In genomic region chr17:79891944-79892343, GRCm38 (mm10) we compare ENCODE assay signal across 12 mouse cellular contexts. TPM values are rescaled to one million over a fixed set of nuclear protein-coding genes. Genes with fewer than 3 reads are reported as not detected.
A peak's percentile ranks its signal among the peaks of the same experiment; 100 is the strongest.
DNase-seq lines count a peak whose midpoint lies in the region; ATAC-seq and TF ChIP-seq lines count a peak whose summit lies in the region.
"Had no signal": no experiment of that assay in that cellular context is flagged by ENCODE, and none has a peak within 500 bp of the region (broad histone marks: within the 10 kb centered on the region; RNA-seq: fewer than 3 reads in every experiment).

No protein-coding gene starts in this region.

- intact Hi-C loops in left cerebral cortex, adult 2 months (cut with DNase I), result loop anchor here (10.0 kb wide), 1 partner anchor 113 kb away; no protein-coding TSS in a partner anchor
- intact Hi-C loops in heart, postnatal 25 days (cut with DNase I), result loop anchor here (10.0 kb wide), 1 partner anchor 313 kb away; the partner anchor contains the start of genes Srsf7 and Ttc39d

- H3K9me3 ChIP-seq in liver, postnatal 0 days (ENCODE audit: low read length), result no peaks in the 10 kb centered on the region
- H3K9me3 ChIP-seq: heart, embryonic 13.5 days; lung, embryonic 15.5 days had no signal

- 33% methylated on average over 7 of the region's 7 CpGs for WGBS in liver, postnatal 0 days (ENCODE audit: insufficient replicate concordance)

- peak overlapping the region; percentile 92 for H3K4me2 ChIP-seq in liver, postnatal 0 days (ENCODE audit: low read depth, low read length)
- H3K4me2 ChIP-seq: heart, embryonic 13.5 days; lung, embryonic 15.5 days had no signal

- ATAC-seq in liver, postnatal 0 days, result peak; percentile 57

- no peaks in the 10 kb centered on the region for H3K36me3 ChIP-seq in liver, postnatal 0 days (replicated peaks; ENCODE audit: insufficient read depth, low read length)
- H3K36me3 ChIP-seq: lung, embryonic 15.5 days had no signal

- no peak for DNase-seq in left cerebral cortex, adult 2 months (ENCODE audit: extremely low spot score in 1 of 2, low spot score in 2 of 2)
- no peak for DNase-seq in left cerebral cortex, adult 8-10 months (ENCODE audit: low spot score in 2 of 2)
- DNase-seq in adipocyte (ENCODE audit: low spot score), result peak; percentile 41
- peak; percentile 51 for DNase-seq in gonadal fat pad, adult 2 months (ENCODE audit: low read depth)
- peak; percentile 52 for DNase-seq in liver, postnatal 0 days
- DNase-seq in heart, postnatal 25 days (ENCODE audit: low spot score), result no peak
- DNase-seq in spleen, postnatal 14 days (ENCODE audit: low spot score in 2 of 2), result no peak
- DNase-seq in layer of hippocampus, postnatal 36 days, result no peak
- DNase-seq: cerebellum, adult 11 months had no signal

- no peak overlapping the region; the same call in 1 of the 2 replicates for H3K9ac ChIP-seq in liver, postnatal 0 days (replicated peaks)
- H3K9ac ChIP-seq: heart, embryonic 13.5 days; lung, embryonic 15.5 days had no signal

- TF ChIP-seq CTCF in left cerebral cortex, adult 2 months (IDR thresholded peaks at IDR 0.05), result peak; percentile 3
- 0 out of 2 replicates have a peak, but pooled peaks have one; percentile 6 for TF ChIP-seq CTCF in liver, postnatal 0 days (IDR thresholded peaks at IDR 0.05; ENCODE audit: low read depth)

- 0 out of 2 replicates have a peak, but pooled peaks cover 7% of the 10 kb centered on the region for H3K27me3 ChIP-seq in liver, postnatal 0 days (ENCODE audit: insufficient read depth, low read length)

- H3K4me1 ChIP-seq in liver, postnatal 0 days (ENCODE audit: insufficient read depth), result peaks cover 28% of the 10 kb centered on the region

- TF ChIP-seq EP300 in liver, postnatal 0 days (IDR thresholded peaks at IDR 0.05; ENCODE audit: low read depth), result peak; percentile 32; the same call in 1 of the 2 replicates

- no peak overlapping the region for H3K27ac ChIP-seq in left cerebral cortex, adult 2 months
- H3K27ac ChIP-seq in liver, postnatal 0 days (ENCODE audit: low read depth), result peak overlapping the region; percentile 99
- H3K27ac ChIP-seq: heart, embryonic 13.5 days; lung, embryonic 15.5 days had no signal

- H3K4me3 ChIP-seq in left cerebral cortex, adult 2 months, result no peak overlapping the region
- no peak overlapping the region for H3K4me3 ChIP-seq in liver, postnatal 0 days (ENCODE audit: low read depth, low read length)
- H3K4me3 ChIP-seq: heart, embryonic 13.5 days; lung, embryonic 15.5 days; myocyte had no signal

RNA-seq across cellular contexts. Expression of gene Atl2, which starts 4.0 kb away (rescaled TPM):
- total RNA-seq in left cerebral cortex, adult 2 months (2021), result 10 to 100 TPM; 64.4 to 67.2 TPM
- total RNA-seq in left cerebral cortex, adult 8-10 months (2022), result 10 to 100 TPM; 60.3 to 67.7 (median 65.3) TPM
- polyA plus RNA-seq in gonadal fat pad, adult 2 months (2012; rRNA removed), result 14.8 and 17.3 TPM in 2 replicates
- polyA plus RNA-seq in liver, postnatal 0 days (2015; fragmentation: Nextera tagmentation; extraction: Ambion mirVana), result 40.8 and 41.2 TPM in 2 replicates
- total RNA-seq in heart, postnatal 25 days (2021), result 10 to 100 TPM; 27.8 to 34.0 TPM
- 10 to 100 TPM; 50.5 to 59.4 TPM for total RNA-seq in layer of hippocampus, postnatal 36 days (2021)

Comparison
In these comparisons a context has a peak if more than half of its experiments do, and no peak if none do; other contexts are left out.
1. DNase-seq: peak in adipocyte (single experiment), gonadal fat pad, adult 2 months (single experiment) and liver, postnatal 0 days (single experiment); none in left cerebral cortex, adult 2 months (0 of 2), left cerebral cortex, adult 8-10 months (0 of 2), heart, postnatal 25 days (single experiment), spleen, postnatal 14 days (0 of 2) and layer of hippocampus, postnatal 36 days (0 of 2).